Mouse (Mus musculus): ENCODE results near the gene Isg15. TPM values are rescaled to one million over a fixed set of nuclear protein-coding genes. Genes with fewer than 3 reads are reported as not detected.

Gene Isg15
- polyA plus RNA-seq (2015; fragmentation: Illumina TruSeq; extraction: RNeasy Lipid Tissue Mini Kit (QIAGEN cat#74804); ENCODE audit: insufficient read depth, low replicate concordance): 27.0 TPM

DNA sequence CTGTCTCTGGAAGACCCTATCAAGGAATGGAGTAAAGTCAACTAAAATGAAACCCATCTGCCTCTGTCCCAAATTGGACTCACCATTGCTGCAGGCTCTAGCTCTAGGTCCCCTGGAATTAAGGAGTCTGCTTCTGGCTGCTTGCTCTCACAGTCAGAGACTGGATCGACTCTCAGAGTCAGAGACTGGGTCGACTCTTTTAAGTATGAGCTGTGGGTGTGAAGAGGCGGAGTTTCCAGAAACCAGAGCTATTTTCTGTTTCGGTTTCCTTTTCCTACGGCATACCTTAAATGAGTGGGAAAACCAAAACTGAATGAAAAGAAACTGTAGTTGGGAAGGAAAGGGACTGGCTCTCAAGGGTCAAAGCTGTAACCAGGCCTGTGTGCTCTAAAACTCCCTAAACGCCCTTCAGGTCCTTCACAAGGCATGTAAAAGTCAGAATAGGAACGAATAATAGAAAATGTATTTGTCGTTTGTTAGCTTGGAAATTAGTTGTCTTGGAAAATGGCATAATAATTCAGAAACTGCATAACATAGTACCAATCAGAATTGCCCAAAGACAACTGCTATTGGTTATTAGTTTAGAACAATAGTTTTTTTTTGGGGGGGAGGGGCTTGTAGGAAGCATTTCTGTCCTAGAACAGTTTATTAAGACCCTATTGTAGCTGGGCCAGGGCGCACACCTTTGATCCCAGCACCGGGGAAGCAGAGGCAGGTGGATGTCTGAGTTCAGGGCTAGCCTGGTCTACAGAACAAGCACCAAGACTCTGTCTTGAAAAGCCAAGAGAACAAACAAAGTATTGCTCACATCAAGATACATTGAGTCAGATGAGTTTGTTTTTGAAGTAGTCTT is at the start of gene Isg15:
TSS of gene Isg15 (minus strand) at position 196 of the 853 bp plus-strand sequence.

DNA sequence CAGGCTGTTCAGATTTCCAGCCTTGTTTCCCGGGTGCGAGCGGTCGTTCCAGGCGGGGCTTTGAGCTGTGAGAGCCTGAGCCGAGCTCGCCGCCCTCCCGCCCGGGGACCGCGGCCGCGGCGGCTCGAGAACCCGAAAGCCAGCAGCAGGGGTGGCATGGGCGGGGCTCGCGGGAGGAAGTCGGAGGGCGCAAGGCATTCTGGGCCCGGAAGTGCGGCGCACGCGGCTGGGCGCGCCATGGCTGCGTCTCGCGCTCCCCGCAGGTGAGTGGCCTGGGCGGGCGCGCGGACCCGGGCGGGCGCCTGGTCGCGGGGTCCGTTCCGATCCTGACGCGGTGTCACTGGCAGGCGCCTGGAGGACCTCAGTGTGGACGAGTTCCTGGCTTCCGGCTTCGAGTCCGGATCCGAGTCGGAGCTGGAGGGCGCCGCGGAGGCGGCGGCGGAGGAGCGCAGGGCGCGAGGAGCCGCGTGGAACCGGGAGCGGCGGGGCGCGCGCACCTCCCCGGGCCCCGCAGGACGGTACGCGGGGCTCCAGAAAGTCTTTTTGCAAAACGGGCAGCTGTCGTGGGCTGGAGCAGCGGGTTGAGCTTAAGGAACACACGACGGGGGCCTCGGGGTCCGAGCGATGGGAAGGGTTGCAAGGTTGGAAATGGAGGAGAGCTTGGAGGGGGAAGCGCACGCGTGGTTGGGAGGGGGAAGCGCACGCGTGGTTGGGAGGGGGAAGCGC is 35.4 kb upstream of the Isg15 start, which contains the start of gene Noc2l:
TSS of gene Noc2l (plus strand) at position 203 of the 726 bp plus-strand sequence.

DNA sequence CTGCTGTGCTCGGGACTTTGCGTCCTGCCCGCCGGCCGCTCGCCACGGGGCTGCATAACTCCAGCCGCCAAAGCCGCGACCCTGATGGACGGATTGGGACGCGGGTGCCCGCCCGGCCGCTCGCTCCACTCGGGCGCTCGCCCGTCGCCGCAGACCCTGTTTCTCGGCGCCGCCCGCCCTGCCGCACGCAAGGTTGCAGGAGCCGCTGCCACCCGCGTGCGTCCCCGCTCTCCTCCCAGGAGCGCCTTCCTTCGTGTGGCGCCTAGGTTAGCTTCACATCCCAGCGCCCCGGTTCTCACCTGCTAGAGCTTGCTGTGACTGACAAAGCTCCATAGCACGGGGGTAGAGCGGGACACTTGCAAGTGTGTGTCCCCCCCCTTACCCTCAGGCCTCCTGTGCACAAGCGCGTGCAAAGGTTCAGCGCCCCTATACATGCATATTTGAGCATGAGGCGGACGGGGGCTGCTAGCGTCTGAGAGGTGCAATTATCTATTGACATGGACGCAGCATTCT is 34.1 kb upstream of the Isg15 start, which contains the start of gene Plekhn1:
TSS of gene Plekhn1 (minus strand) at position 157 of the 513 bp plus-strand sequence.

DNA sequence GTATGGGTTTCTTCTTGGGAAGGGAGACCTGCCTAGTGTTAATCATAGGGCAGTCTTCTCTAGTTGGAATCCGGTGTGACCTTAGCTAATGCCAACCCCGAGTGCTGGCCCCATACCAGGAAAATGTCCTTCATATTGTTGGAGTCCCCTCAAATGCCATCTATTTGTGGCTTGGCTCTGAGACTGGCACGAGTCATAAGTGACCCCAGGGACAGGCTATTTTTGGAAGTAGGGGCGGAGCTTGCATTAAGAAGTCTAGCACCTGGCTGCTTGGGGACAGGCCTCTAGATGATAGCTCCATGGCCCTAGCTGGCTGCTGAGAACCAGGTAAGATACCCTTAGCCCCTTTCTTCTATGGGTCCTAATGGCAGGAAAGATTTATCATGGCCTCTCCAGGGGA is 15.0 kb upstream of the Isg15 start, which contains the start of gene Perm1:
TSS of gene Perm1 (plus strand) at position 220 of the 400 bp plus-strand sequence.

DNA sequence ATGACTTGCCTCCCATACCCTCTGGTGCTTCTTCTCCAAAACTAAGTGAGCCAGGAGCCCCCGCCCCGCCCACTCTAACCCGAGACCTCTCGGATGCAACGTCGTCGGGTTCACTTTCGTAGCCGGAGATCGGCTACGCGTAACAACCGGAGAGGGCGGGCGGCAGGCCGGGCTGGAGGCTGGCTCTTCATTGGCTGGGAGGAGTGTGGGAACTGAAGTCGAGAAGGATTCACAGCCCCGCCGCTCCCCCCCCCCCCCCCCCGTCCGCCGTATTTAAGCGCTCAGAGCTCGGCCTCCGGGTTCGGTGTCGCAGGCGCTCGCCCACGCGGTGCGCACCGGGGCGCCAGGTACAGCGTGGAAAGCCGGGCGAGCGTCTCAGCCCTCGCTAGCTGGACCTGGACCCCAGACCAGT is 2.4 kb upstream of the Isg15 start, which contains the start of gene AW011738:
TSS of gene AW011738 (plus strand) at position 304 of the 412 bp plus-strand sequence.

DNA sequence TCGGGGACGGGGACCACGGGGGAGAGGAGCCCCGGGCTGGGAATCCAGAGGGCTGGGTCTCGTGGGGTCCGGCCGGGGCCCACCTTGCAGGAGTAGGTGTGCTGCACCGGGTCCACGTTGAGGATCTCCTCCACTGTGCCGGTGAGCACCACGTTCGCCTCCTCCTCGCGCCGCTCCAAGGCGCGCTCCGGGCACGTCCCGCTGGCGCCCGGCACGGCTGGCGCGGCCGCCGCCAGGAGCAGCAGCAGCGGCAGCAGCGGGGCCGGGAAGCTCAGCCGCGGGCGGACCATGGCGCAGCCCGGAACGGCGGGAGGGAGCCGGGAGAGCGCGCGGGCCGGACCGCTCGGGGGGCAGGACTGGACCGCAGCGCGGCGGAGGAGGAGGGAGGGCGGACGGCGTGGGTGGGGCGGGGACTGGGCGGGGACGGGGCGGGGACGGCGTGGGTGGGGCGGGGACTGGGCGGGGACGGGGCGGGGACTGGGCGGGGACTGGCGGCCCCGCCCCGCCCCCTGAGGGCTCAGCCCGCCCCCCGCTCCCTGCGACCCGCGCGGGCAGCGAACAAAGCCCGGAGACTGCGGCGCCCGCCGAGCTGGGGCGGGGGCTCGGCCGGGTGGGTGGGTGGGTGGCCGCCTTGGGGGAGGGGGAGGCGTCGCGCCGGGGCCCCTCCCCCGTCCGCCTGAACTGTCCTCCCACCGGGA is 3.3 kb downstream of the Isg15 start, which contains the start of gene Agrn:
TSS of gene Agrn (minus strand) at position 358 of the 698 bp plus-strand sequence.

Other genes with a start within 250 kb of the Isg15 start
- gene C1qtnf12, start 238.5 kb downstream of the Isg15 start, polyA plus RNA-seq (2015; fragmentation: Illumina TruSeq; extraction: RNeasy Lipid Tissue Mini Kit (QIAGEN cat#74804); ENCODE audit: insufficient read depth, low replicate concordance): 14.8 TPM
- 4.0 TPM for gene B3galt6, start 208.2 kb downstream of the Isg15 start, polyA plus RNA-seq (2015; fragmentation: Illumina TruSeq; extraction: RNeasy Lipid Tissue Mini Kit (QIAGEN cat#74804); ENCODE audit: insufficient read depth, low replicate concordance)
- 176 TPM for gene Sdf4, start 207.9 kb downstream of the Isg15 start, polyA plus RNA-seq (2015; fragmentation: Illumina TruSeq; extraction: RNeasy Lipid Tissue Mini Kit (QIAGEN cat#74804); ENCODE audit: insufficient read depth, low replicate concordance)
- gene Tnfrsf4, start 187.0 kb downstream of the Isg15 start, polyA plus RNA-seq (2015; fragmentation: Illumina TruSeq; extraction: RNeasy Lipid Tissue Mini Kit (QIAGEN cat#74804); ENCODE audit: insufficient read depth, low replicate concordance): 11.0 TPM
- gene Tnfrsf18, start 174.7 kb downstream of the Isg15 start, polyA plus RNA-seq (2015; fragmentation: Illumina TruSeq; extraction: RNeasy Lipid Tissue Mini Kit (QIAGEN cat#74804); ENCODE audit: insufficient read depth, low replicate concordance): 10.7 TPM
- not detected for gene Ttll10, start 141.4 kb downstream of the Isg15 start, polyA plus RNA-seq (2015; fragmentation: Illumina TruSeq; extraction: RNeasy Lipid Tissue Mini Kit (QIAGEN cat#74804); ENCODE audit: insufficient read depth, low replicate concordance)
- gene 9430015G10Rik, start 90.8 kb downstream of the Isg15 start, polyA plus RNA-seq (2015; fragmentation: Illumina TruSeq; extraction: RNeasy Lipid Tissue Mini Kit (QIAGEN cat#74804); ENCODE audit: insufficient read depth, low replicate concordance): 42.0 TPM
- 0.10 TPM for gene Rnf223, start 70.3 kb downstream of the Isg15 start, polyA plus RNA-seq (2015; fragmentation: Illumina TruSeq; extraction: RNeasy Lipid Tissue Mini Kit (QIAGEN cat#74804); ENCODE audit: insufficient read depth, low replicate concordance)
- 14.3 TPM for gene Agrn, start 3.3 kb downstream of the Isg15 start, polyA plus RNA-seq (2015; fragmentation: Illumina TruSeq; extraction: RNeasy Lipid Tissue Mini Kit (QIAGEN cat#74804); ENCODE audit: insufficient read depth, low replicate concordance)
- gene AW011738, start 2.5 kb upstream of the Isg15 start, polyA plus RNA-seq (2015; fragmentation: Illumina TruSeq; extraction: RNeasy Lipid Tissue Mini Kit (QIAGEN cat#74804); ENCODE audit: insufficient read depth, low replicate concordance): 15.6 TPM
- 1.3 TPM for gene Perm1, start 15.1 kb upstream of the Isg15 start, polyA plus RNA-seq (2015; fragmentation: Illumina TruSeq; extraction: RNeasy Lipid Tissue Mini Kit (QIAGEN cat#74804); ENCODE audit: insufficient read depth, low replicate concordance)
- 23.9 TPM for gene Plekhn1, start 34.0 kb upstream of the Isg15 start, polyA plus RNA-seq (2015; fragmentation: Illumina TruSeq; extraction: RNeasy Lipid Tissue Mini Kit (QIAGEN cat#74804); ENCODE audit: insufficient read depth, low replicate concordance)
- 63.6 TPM for gene Noc2l, start 35.2 kb upstream of the Isg15 start, polyA plus RNA-seq (2015; fragmentation: Illumina TruSeq; extraction: RNeasy Lipid Tissue Mini Kit (QIAGEN cat#74804); ENCODE audit: insufficient read depth, low replicate concordance)
- 2.3 TPM for gene Samd11, start 54.8 kb upstream of the Isg15 start, polyA plus RNA-seq (2015; fragmentation: Illumina TruSeq; extraction: RNeasy Lipid Tissue Mini Kit (QIAGEN cat#74804); ENCODE audit: insufficient read depth, low replicate concordance)
- gene Vmn2r-ps159, start 130.3 kb upstream of the Isg15 start, polyA plus RNA-seq (2015; fragmentation: Illumina TruSeq; extraction: RNeasy Lipid Tissue Mini Kit (QIAGEN cat#74804); ENCODE audit: insufficient read depth, low replicate concordance): not detected